Mouse (Mus musculus): ENCODE data around the gene Csrnp1.

DNA sequence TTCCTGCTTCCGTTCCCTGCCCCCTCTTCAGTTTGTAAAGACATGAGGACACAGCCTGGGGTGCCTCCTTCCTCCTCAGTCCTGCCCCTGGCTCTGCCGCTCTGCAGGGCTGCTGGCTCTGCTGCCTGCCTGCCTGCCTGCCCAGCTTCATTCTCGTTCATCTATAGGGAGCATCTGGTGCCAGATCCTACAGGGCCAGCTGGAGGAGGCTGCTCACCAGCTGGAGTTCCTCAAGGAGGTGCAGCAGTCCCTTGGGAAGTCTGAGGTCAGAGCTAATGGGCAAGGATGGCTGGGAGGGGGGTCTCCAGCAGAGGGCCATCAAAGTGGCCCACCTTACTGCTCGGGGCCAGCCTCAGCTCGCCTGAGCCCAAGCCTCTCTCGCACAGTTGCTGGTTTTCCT, 34.0 kb downstream of the Csrnp1 start:
- TF ChIP-seq GATA1 (IDR thresholded peaks at IDR 0.05; ENCODE audit: low read length), result no peak
- TF ChIP-seq TAL1 (IDR thresholded peaks at IDR 0.05; ENCODE audit: low read length), result no peak

All from erythroblast, embryonic 14.5 days (primary cell).